Mouse (Mus musculus) gastrocnemius, postnatal 36 days (tissue): ENCODE data around the gene Nmnat1. TPM values are rescaled to one million over a fixed set of nuclear protein-coding genes. Genes with fewer than 3 reads are reported as not detected.
A peak's percentile ranks its signal among the peaks of the same experiment; 100 is the strongest.
"Not testable (repeated sequence)": the region's sequence is repeated elsewhere in the genome, so short reads cannot be mapped to it uniquely, and the experiment has no call there.

Experiments
- DNase-seq, 2 experiments: peaks; one replicate each; pipeline ENCODE4 v3.0.0; 2022
- intact Hi-C: fragments of 180-260 bp; cut with DNase I; formaldehyde crosslinking; loops from one replicate; pipeline ENCODE4 v1.15.1; 2025
- total RNA-seq, 2 experiments: library from RNA; stranded (reverse); gene quantifications; 2 replicates each; pipeline ENCODE4 v1.2.3; 2021

The Nmnat1 gene
- total RNA-seq, 2 experiments from 2014 or later: 28.7 to 31.5 TPM

DNA sequence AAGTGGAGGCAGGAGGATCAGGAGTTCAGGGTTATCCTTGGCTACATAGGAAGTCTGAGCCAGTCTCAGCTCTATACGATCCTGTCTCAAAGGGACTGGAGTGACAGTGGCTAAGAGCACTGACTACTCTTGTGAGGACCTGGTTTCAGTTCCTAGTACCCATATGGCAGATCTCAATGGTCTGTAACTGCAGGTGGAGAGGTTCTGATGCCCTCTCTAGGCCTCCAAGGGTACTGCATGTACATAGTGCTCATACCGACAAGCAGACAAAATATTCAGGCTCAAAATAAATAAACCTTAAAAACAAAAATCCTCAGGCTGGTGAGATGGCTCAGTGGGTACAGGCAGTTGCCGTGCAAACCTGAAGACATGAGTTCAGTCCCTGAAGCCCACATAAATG, 6.1 kb upstream of the Nmnat1 start:
- no peak for DNase-seq
- intact Hi-C loops: no loop called here

DNA sequence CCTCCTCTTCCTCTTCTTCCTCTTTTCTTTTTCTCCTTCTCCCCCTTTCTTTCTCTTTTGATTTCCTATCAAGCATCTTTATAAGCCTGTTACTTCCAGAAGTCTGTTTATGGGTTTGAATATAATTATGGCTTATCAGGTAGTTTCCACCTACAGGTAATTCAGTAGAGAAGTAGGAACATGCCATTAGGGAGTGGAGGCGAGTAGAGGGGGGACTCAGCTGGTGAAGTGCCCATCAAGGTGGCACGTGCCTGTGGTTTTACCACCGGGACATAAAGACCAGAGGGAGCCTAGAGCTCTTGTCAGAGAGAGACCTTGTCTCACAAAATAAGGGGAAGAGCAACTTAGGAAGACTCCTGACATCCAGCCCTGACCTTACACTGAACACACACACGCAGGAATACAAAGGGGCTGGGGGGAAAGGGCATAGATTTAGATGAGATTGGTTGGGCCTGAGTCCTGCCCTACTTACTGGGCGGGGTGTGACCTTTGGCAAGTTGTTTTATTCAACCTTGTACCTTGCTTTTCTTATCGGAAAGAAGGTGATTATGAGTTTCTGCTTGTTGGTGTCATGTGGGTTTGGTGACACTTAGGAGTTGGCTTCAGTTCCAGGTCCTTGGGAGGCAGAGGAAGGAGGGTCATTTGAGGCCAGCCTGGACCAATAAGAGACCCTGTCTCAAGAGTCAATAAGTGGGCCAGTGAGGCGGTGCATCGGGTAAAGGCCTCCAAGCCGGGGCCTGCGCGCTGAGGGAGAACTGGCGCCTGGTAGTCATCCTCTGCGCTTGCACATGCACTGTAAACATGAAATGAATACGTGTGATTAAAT, 4.6 kb upstream of the Nmnat1 start:
- intact Hi-C loops: loop anchor here (5.0 kb wide), 1 partner anchor 53 kb away; no protein-coding TSS in a partner anchor
- DNase-seq: no peak

DNA sequence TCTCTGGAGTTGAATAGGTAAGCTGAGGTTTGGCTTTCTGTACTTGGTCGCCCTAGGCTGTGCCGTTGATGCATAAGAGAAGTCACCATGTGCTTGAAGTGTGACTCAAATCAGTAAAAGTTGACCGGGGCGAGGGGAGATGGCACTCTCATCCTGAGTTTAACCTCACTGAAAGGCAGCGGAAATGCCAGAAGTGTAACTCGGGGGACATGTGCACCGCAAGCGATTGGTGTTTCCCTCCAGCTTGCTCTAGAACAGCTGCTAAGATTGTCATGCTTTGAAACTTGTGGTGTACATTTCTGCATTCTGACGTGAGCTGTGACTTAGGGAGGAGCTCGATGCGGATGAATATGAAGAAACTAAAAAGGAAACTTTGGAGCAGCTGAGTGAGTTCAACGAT, 2.7 kb upstream of the Nmnat1 start:
- intact Hi-C loops: loop anchor here (5.0 kb wide), 1 partner anchor 55 kb away; no protein-coding TSS in a partner anchor
- no peak for DNase-seq

DNA sequence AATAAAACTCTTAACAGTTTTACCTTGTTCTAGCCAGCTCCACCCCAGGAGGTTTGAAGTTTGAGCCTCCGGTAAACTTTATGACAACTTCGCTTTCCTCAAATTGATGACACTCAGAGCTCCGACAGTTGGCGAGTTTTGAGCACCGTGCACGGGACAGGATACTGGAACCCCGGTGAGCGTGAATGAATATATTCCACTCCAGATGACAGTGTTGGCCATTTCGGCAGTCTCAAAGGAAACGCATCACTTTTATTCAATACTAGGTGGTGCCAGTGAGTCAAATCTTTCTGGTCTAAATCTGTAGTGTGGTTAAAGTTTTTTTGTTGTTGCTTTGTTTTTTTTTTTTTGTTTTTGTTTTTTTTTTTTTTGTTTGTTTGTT, 814 bp upstream of the Nmnat1 start:
- DNase-seq: no peak
- intact Hi-C loops: loop anchor here (5.0 kb wide), 1 partner anchor 56 kb away; no protein-coding TSS in a partner anchor

DNA sequence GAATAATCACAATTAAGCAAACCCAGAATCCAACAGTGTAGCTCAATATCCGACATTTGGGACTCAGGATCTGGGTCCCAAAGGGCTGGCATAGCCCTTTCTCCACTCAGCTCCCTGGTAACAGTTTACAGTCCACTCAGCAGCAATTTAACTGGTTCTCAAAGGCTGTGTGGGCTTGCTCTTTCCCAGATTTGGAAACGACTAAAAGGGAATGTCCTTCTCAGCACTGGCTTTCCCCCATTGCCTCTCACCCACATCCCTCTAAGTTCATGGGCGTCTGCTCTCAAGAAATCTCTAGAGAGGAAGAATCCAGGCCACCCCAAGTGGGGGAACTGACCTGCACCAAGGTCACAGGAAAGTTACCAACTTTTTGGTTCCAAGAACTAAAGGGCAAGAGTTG, 436 bp downstream of the Nmnat1 start:
- intact Hi-C loops: no loop called here

GRCm38 (mm10) chr4:149477078-149477477, 7.9 kb downstream of the Nmnat1 start, which contains the start of gene Tmem274:
TSS of gene Tmem274 (plus strand) at chr4:149477378.
- intact Hi-C loops: no loop called here
- no peak for DNase-seq

More for the DNA sequence above, 436 bp downstream of the Nmnat1 start:
- DNase-seq: no peak

- no peak for DNase-seq
- intact Hi-C loops: no loop called here
These were observed 9.9 kb downstream of the Nmnat1 start for GRCm38 (mm10) chr4:149475096-149475495.

GRCm38 (mm10) chr4:149469557-149469956, 15.4 kb downstream of the Nmnat1 start:
- intact Hi-C loops: no loop called here
- DNase-seq: no peak

GRCm38 (mm10) chr4:149463435-149463950, 21.5 kb downstream of the Nmnat1 start:
- DNase-seq: no peak
- intact Hi-C loops: loop anchor here (5.0 kb wide), 1 partner anchor 79 kb away; no protein-coding TSS in a partner anchor

- DNase-seq: no peak
- intact Hi-C loops: loop anchor here (5.0 kb wide), 1 partner anchor 80 kb away; no protein-coding TSS in a partner anchor
These were observed 22.6 kb downstream of the Nmnat1 start for GRCm38 (mm10) chr4:149462305-149462971.

GRCm38 (mm10) chr4:149461579-149462304, 23.3 kb downstream of the Nmnat1 start:
- intact Hi-C loops: loop anchor here (5.0 kb wide), 1 partner anchor 81 kb away; no protein-coding TSS in a partner anchor
- DNase-seq: no peak

DNA sequence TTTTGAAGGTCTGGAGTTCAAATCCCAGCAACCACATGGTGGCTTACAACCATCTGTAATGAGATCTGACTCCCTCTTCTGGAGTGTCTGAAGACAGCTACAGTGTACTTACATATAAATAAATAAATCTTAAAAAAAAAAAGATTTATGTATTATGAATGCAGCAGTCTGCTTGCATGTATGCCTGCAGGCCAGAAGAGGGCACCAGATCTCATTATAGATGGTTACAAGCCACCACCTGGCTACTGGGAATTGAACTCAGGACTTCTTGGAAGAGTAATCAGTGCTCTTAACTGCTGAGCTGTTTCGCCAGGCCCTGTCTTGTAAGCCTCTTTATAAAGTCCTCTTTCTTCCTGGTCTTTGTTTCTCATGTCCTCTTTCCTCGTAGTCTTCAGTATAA, 24.5 kb downstream of the Nmnat1 start:
- intact Hi-C loops: loop anchor here (5.0 kb wide), 1 partner anchor 82 kb away; no protein-coding TSS in a partner anchor

DNA sequence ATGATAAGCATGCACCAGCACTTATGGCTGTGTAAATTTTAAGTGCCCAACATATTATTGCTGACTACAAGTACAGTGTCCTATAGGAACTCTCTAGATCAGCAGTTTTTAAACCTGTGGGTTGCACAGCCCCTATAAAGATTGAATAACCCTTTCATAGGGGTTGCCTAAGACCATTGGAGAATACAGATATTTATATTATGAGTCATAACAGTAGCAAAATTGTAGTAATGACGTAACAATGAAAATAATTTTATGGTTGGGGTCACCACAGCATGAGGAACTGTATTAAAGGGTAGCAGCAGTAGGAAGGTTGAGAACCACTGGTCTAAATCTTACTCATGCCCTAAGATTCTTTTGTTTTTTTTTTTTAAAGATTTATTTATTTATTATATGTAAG, 25.6 kb downstream of the Nmnat1 start:
- intact Hi-C loops: no loop called here
- no peak for DNase-seq

More for the DNA sequence above, 24.5 kb downstream of the Nmnat1 start:
- not testable (repeated sequence) for DNase-seq

- no peak for DNase-seq
- intact Hi-C loops: no loop called here
These were observed 26.5 kb downstream of the Nmnat1 start for GRCm38 (mm10) chr4:149458526-149458925.

GRCm38 (mm10) chr4:149457831-149458430, 27.1 kb downstream of the Nmnat1 start:
- intact Hi-C loops: no loop called here
- peak in 1 of 2 experiments; percentile 50 for DNase-seq

DNA sequence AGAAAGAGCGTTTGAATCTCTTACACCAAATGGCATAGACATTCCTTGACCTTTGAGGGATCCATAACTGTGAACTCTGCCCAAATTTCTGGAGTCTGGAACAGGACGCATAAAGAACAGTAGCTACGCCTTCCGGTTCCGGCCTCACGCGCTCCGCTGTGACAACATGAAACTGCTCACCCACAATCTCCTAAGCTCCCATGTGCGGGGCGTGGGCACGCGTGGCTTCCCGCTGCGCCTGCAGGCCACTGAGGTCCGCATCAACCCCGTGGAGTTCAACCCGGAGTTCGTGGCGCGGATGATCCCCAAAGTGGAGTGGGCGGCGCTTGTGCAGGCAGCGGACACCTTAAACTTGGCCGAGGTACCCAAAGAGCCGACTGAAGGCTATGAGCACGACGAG, 27.8 kb downstream of the Nmnat1 start:
- intact Hi-C loops, DNase-seq: not testable (repeated sequence)

GRCm38 (mm10) chr4:149454879-149455278, 30.1 kb downstream of the Nmnat1 start, which contains the start of gene Rbp7:
TSS of gene Rbp7 (minus strand) at chr4:149454978.
- intact Hi-C loops: no loop called here
- no peak for DNase-seq

GRCm38 (mm10) chr4:149454263-149454662, 30.7 kb downstream of the Nmnat1 start:
- intact Hi-C loops: no loop called here
- no peak for DNase-seq

- intact Hi-C loops: no loop called here
- no peak for DNase-seq
These were observed 31.3 kb downstream of the Nmnat1 start for GRCm38 (mm10) chr4:149453656-149454055.

- DNase-seq: no peak
- intact Hi-C loops: no loop called here
These were observed 34.4 kb downstream of the Nmnat1 start for GRCm38 (mm10) chr4:149450636-149451035.
